8 mouse cellular contexts compared by ENCODE assay signal in genomic region chr14:50903973-50904827, GRCm38 (mm10). TPM values are rescaled to one million over a fixed set of nuclear protein-coding genes. Genes with fewer than 3 reads are reported as not detected.
A peak's percentile ranks its signal among the peaks of the same experiment; 100 is the strongest.
DNase-seq lines count a peak whose midpoint lies in the region; ATAC-seq lines count a peak whose summit lies in the region.

No protein-coding gene starts in this region.

- peak overlapping the region; percentile 71 for H3K9ac ChIP-seq in hindbrain, embryonic 13.5 days
- peak overlapping the region; percentile 53 for H3K9ac ChIP-seq in liver, embryonic 11.5 days (ENCODE audit: low read depth, low read length)

- no peaks in the 10 kb centered on the region for H3K9me3 ChIP-seq in hindbrain, embryonic 13.5 days
- no peaks in the 10 kb centered on the region for H3K9me3 ChIP-seq in liver, embryonic 11.5 days (ENCODE audit: control insufficient read depth, low read length)

- ATAC-seq in erythroblast, adult 5-6 weeks (replicated peaks; ENCODE audit: low FRiP score, poor library complexity, severe bottlenecking): peak; percentile 68
- ATAC-seq in hindbrain, embryonic 13.5 days (ENCODE audit: low FRiP score): peak; percentile 91
- peak; percentile 84 for ATAC-seq in liver, embryonic 11.5 days (replicated peaks; ENCODE audit: low FRiP score)
- ATAC-seq in monocyte, adult 5-6 weeks (replicated peaks; ENCODE audit: insufficient number of reproducible peaks, low FRiP score, low TSS enrichment, poor library complexity, severe bottlenecking): peak; percentile 52; the same call in 1 of the 2 replicates

- H3K4me3 ChIP-seq in hindbrain, embryonic 13.5 days: peak overlapping the region; percentile 41
- peak overlapping the region; percentile 54 for H3K4me3 ChIP-seq in liver, embryonic 11.5 days (ENCODE audit: low read depth, low read length)

- DNase-seq in heart, adult 11 months: peak; percentile 95
- no peak for DNase-seq in heart, adult 9 months (ENCODE audit: low spot score in 2 of 2)
- DNase-seq in brain, adult 2 months (ENCODE audit: low read depth, low spot score): peak; percentile 82
- DNase-seq in liver, embryonic 11.5 days (ENCODE audit: low spot score): peak; percentile 64
- DNase-seq in spleen, postnatal 36 days (ENCODE audit: low spot score in 2 of 2): no peak

- H3K4me2 ChIP-seq in hindbrain, embryonic 13.5 days: peak overlapping the region; percentile 64
- H3K4me2 ChIP-seq in liver, embryonic 11.5 days: peak overlapping the region; percentile 91

- H3K4me1 ChIP-seq in hindbrain, embryonic 13.5 days (replicated peaks): peaks cover 8% of the 10 kb centered on the region; the same call in 1 of the 2 replicates
- 0 out of 2 replicates have a peak, but pooled peaks cover 2% of the 10 kb centered on the region for H3K4me1 ChIP-seq in liver, embryonic 11.5 days (replicated peaks; ENCODE audit: control insufficient read depth, insufficient read depth, low read length)

- H3K36me3 ChIP-seq in hindbrain, embryonic 13.5 days: no peaks in the 10 kb centered on the region; the same call in 1 of the 2 replicates
- H3K36me3 ChIP-seq in liver, embryonic 11.5 days (ENCODE audit: control insufficient read depth, insufficient read depth, low read length): no peaks in the 10 kb centered on the region

- H3K27ac ChIP-seq in hindbrain, embryonic 13.5 days: no peak overlapping the region; the same call in 1 of the 2 replicates
- H3K27ac ChIP-seq in liver, embryonic 11.5 days (ENCODE audit: low read depth, low read length): no peak overlapping the region

- WGBS in hindbrain, embryonic 13.5 days: 4% methylated on average over 26 of the region's 26 CpGs
- WGBS in liver, embryonic 11.5 days: 6% methylated on average over 26 of the region's 26 CpGs

- H3K27me3 ChIP-seq in hindbrain, embryonic 13.5 days: no peaks in the 10 kb centered on the region
- H3K27me3 ChIP-seq in liver, embryonic 11.5 days (replicated peaks; ENCODE audit: control insufficient read depth, insufficient read depth, low read length): no peaks in the 10 kb centered on the region

RNA-seq across cellular contexts. Expression of gene Klhl33, which starts 6.9 kb away (rescaled TPM):
- not detected in 2 replicates for total RNA-seq in erythroblast, adult 5-6 weeks (2015; ENCODE audit: low replicate concordance)
- 0.14 TPM in 1 of 2 replicates, not detected in the other for total RNA-seq in erythroblast, adult 5-6 weeks (2017; ENCODE audit: low replicate concordance)
- polyA plus RNA-seq in hindbrain, embryonic 13.5 days (2015; fragmentation: Nextera tagmentation; extraction: Ambion mirVana): 0.83 and 1.3 TPM in 2 replicates
- 0.34 and 0.47 TPM in 2 replicates for polyA plus RNA-seq in liver, embryonic 11.5 days (2014; fragmentation: Nextera tagmentation; extraction: Ambion mirVana)
- not detected in 3 replicates for total RNA-seq in monocyte, adult 5-6 weeks (2017)

RNA-seq across cellular contexts. Expression of gene Osgep, which starts 20.5 kb away (rescaled TPM):
- total RNA-seq in erythroblast, adult 5-6 weeks (2015; ENCODE audit: low replicate concordance): 6.5 and 19.2 TPM in 2 replicates
- 13.0 and 13.4 TPM in 2 replicates for total RNA-seq in erythroblast, adult 5-6 weeks (2017; ENCODE audit: low replicate concordance)
- 116 and 119 TPM in 2 replicates for polyA plus RNA-seq in hindbrain, embryonic 13.5 days (2015; fragmentation: Nextera tagmentation; extraction: Ambion mirVana)
- 116 and 119 TPM in 2 replicates for polyA plus RNA-seq in liver, embryonic 11.5 days (2014; fragmentation: Nextera tagmentation; extraction: Ambion mirVana)
- 51.7 to 66.4 TPM (median 58.2 TPM) in 3 replicates for total RNA-seq in monocyte, adult 5-6 weeks (2017)

RNA-seq across cellular contexts. Expression of gene Apex1, which starts 20.6 kb away (rescaled TPM):
- 21.9 and 26.3 TPM in 2 replicates for total RNA-seq in erythroblast, adult 5-6 weeks (2015; ENCODE audit: low replicate concordance)
- total RNA-seq in erythroblast, adult 5-6 weeks (2017; ENCODE audit: low replicate concordance): 12.3 and 13.4 TPM in 2 replicates
- 225 and 228 TPM in 2 replicates for polyA plus RNA-seq in hindbrain, embryonic 13.5 days (2015; fragmentation: Nextera tagmentation; extraction: Ambion mirVana)
- polyA plus RNA-seq in liver, embryonic 11.5 days (2014; fragmentation: Nextera tagmentation; extraction: Ambion mirVana): 251 and 267 TPM in 2 replicates
- total RNA-seq in monocyte, adult 5-6 weeks (2017): 8.5 to 22.9 TPM (median 11.7 TPM) in 3 replicates

RNA-seq across cellular contexts. Expression of gene Pip4p1, which starts 26.5 kb away (rescaled TPM):
- 19.6 and 22.3 TPM in 2 replicates for total RNA-seq in erythroblast, adult 5-6 weeks (2015; ENCODE audit: low replicate concordance)
- total RNA-seq in erythroblast, adult 5-6 weeks (2017; ENCODE audit: low replicate concordance): 18.0 and 21.5 TPM in 2 replicates
- 79.0 and 87.9 TPM in 2 replicates for polyA plus RNA-seq in hindbrain, embryonic 13.5 days (2015; fragmentation: Nextera tagmentation; extraction: Ambion mirVana)
- 36.9 and 42.2 TPM in 2 replicates for polyA plus RNA-seq in liver, embryonic 11.5 days (2014; fragmentation: Nextera tagmentation; extraction: Ambion mirVana)
- total RNA-seq in monocyte, adult 5-6 weeks (2017): 34.7 to 50.0 TPM (median 44.9 TPM) in 3 replicates

RNA-seq across cellular contexts. Expression of gene Pnp, which starts 26.7 kb away (rescaled TPM):
- 357 and 415 TPM in 2 replicates for total RNA-seq in erythroblast, adult 5-6 weeks (2015; ENCODE audit: low replicate concordance)
- total RNA-seq in erythroblast, adult 5-6 weeks (2017; ENCODE audit: low replicate concordance): 529 and 542 TPM in 2 replicates
- 24.9 and 27.0 TPM in 2 replicates for polyA plus RNA-seq in hindbrain, embryonic 13.5 days (2015; fragmentation: Nextera tagmentation; extraction: Ambion mirVana)
- polyA plus RNA-seq in liver, embryonic 11.5 days (2014; fragmentation: Nextera tagmentation; extraction: Ambion mirVana): 86.7 and 87.7 TPM in 2 replicates
- total RNA-seq in monocyte, adult 5-6 weeks (2017): 61.9 to 69.4 TPM (median 68.2 TPM) in 3 replicates

Comparison
In these comparisons a context has a peak if more than half of its experiments do, and no peak if none do; other contexts are left out.
1. DNase-seq: peak in heart, adult 11 months (single experiment), brain, adult 2 months (single experiment) and liver, embryonic 11.5 days (single experiment); none in heart, adult 9 months (0 of 2) and spleen, postnatal 36 days (0 of 2).
2. Peak in every context shown above with its lines, with median percentiles within 50 percentile points of each other: ATAC-seq.